Mouse (Mus musculus) hindbrain, embryonic 16.5 days (tissue): ENCODE measurements around the gene Hs6st1. TPM values are rescaled to one million over a fixed set of nuclear protein-coding genes. Genes with fewer than 3 reads are reported as not detected.

ENCODE experiments used
- ATAC-seq: fragments of 200-750 bp; cut with Nextera tagmentation; 2 replicates; pipeline ENCODE4 v1.8.0; 2017; ENCODE audit warnings: moderate TSS enrichment, moderate library complexity
- H3K27ac ChIP-seq: fragments of 300-500 bp; sonication (generic); 2 replicates; pipeline ENCODE4 v1.5.1; 2014; ENCODE audit warnings: low read depth, mild to moderate bottlenecking, control low read depth, low read length, moderate library complexity
- H3K27me3 ChIP-seq: fragments of 300-500 bp; sonication (generic); replicated peaks from 2 replicates; pipeline ENCODE4 v1.6.1; 2014; ENCODE audit warnings: low read length; ENCODE audit not compliant: control insufficient read depth, insufficient read depth
- H3K36me3 ChIP-seq: fragments of 300-500 bp; sonication (generic); 2 replicates; pipeline ENCODE4 v1.6.1; 2014; ENCODE audit warnings: mild to moderate bottlenecking, low read length, moderate library complexity, mixed read lengths; ENCODE audit not compliant: control insufficient read depth, insufficient read depth
- H3K4me1 ChIP-seq: fragments of 300-500 bp; sonication (generic); 2 replicates; pipeline ENCODE4 v1.6.1; 2014; ENCODE audit warnings: low read depth, low read length; ENCODE audit not compliant: control insufficient read depth, insufficient read depth
- H3K4me2 ChIP-seq: fragments of 300-500 bp; sonication (generic); 2 replicates; pipeline ENCODE4 v1.6.1; 2014; ENCODE audit warnings: mild to moderate bottlenecking, low read length, control low read depth, moderate library complexity
- H3K4me3 ChIP-seq: fragments of 300-500 bp; sonication (generic); 2 replicates; pipeline ENCODE4 v1.5.1; 2014; ENCODE audit warnings: mild to moderate bottlenecking, low read length, control low read depth, moderate library complexity
- H3K9ac ChIP-seq: fragments of 300-500 bp; sonication (generic); 2 replicates; pipeline ENCODE4 v1.6.1; 2014; ENCODE audit warnings: low read depth, mild to moderate bottlenecking, control low read depth, low read length, moderate library complexity
- H3K9me3 ChIP-seq: fragments of 300-500 bp; sonication (generic); 2 replicates; pipeline ENCODE4 v1.6.1; 2014; ENCODE audit warnings: mild to moderate bottlenecking, low read length, moderate library complexity; ENCODE audit not compliant: control insufficient read depth
- WGBS: fragments of 180-500 bp; shearing (Covaris S2); extraction: QIAGEN DNeasy Blood & Tissue Kit; methylation state at CpG from one replicate; pipeline ENCODE4 v1.1.7; 2014; 5-methylcytosine and 5-hydroxymethylcytosine counted together
- polyA plus RNA-seq: library from polyadenylated mRNA; unstranded; fragments of >200 nt; fragmentation: Nextera tagmentation; extraction: Ambion mirVana; gene quantifications from 2 replicates; pipeline ENCODE4 v1.2.1, GENCODE M21; 2015

Hs6st1 gene
- polyA plus RNA-seq, 1 experiment from 2014 or later, result 11.7 TPM

DNA sequence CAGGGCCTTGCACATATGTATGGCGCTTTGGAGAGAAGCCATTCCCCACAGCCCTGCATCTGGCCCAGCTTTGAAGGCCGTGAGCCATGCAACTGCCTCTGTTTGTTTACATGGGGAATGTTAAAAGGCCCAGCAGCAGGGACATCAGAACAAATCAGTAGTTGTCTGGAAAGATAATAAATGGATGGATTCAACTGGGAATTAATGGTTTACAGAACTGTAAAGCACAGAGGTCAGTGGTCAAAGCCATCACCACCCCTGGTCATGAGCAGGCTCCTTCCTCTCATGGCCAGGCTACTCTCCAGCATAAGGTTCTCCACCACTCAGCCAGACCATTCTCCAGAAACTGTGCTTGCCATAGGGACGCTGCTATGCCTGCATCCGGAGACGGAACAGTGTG, 7.5 kb downstream of the Hs6st1 start:
- Histone ChIP-seq H3K4me1 (peaks cover 64% of the 10 kb centered on the region), H3K36me3 (no peaks in the 10 kb centered on the region), H3K4me3 (no peak overlapping the region), H3K4me2 (no peak overlapping the region), H3K27ac (no peak overlapping the region), H3K9ac (no peak overlapping the region), H3K27me3 (no peaks in the 10 kb centered on the region), H3K9me3 (no peaks in the 10 kb centered on the region)
- 76% methylated on average over 5 of the region's 5 CpGs for WGBS
- no peak for ATAC-seq

- 34% methylated on average over 6 of the region's 6 CpGs for WGBS
- no peak for ATAC-seq
- peaks cover 50% of the 10 kb centered on the region for H3K4me1 ChIP-seq
- H3K4me3 ChIP-seq, result no peak overlapping the region
- H3K4me2 ChIP-seq, result no peak overlapping the region
- H3K9me3 ChIP-seq, result no peaks in the 10 kb centered on the region
- no peaks in the 10 kb centered on the region for H3K27me3 ChIP-seq
- no peaks in the 10 kb centered on the region for H3K36me3 ChIP-seq
- H3K27ac ChIP-seq, result no peak overlapping the region
- H3K9ac ChIP-seq, result no peak overlapping the region
Observed at GRCm38 (mm10) chr1:36077084-36077483, 8.9 kb downstream of the Hs6st1 start.

GRCm38 (mm10) chr1:36078250-36078649, 10.1 kb downstream of the Hs6st1 start:
- Histone ChIP-seq H3K9ac (no peak overlapping the region), H3K4me2 (no peak overlapping the region), H3K9me3 (no peaks in the 10 kb centered on the region), H3K27ac (no peak overlapping the region), H3K36me3 (no peaks in the 10 kb centered on the region), H3K4me3 (no peak overlapping the region), H3K4me1 (peaks cover 38% of the 10 kb centered on the region), H3K27me3 (no peaks in the 10 kb centered on the region)
- ATAC-seq, result no peak
- WGBS, result 92% methylated on average over 1 of the region's 1 CpGs

GRCm38 (mm10) chr1:36079679-36080078, 11.5 kb downstream of the Hs6st1 start:
- no peak for ATAC-seq
- Histone ChIP-seq H3K9ac (no peak overlapping the region), H3K27me3 (no peaks in the 10 kb centered on the region), H3K27ac (no peak overlapping the region), H3K4me3 (no peak overlapping the region), H3K9me3 (no peaks in the 10 kb centered on the region), H3K4me1 (peaks cover 28% of the 10 kb centered on the region), H3K36me3 (no peaks in the 10 kb centered on the region), H3K4me2 (no peak overlapping the region)
- WGBS, result 70% methylated on average over 8 of the region's 8 CpGs

GRCm38 (mm10) chr1:36080974-36081373, 12.8 kb downstream of the Hs6st1 start:
- H3K36me3 ChIP-seq, result peaks cover 6% of the 10 kb centered on the region
- ATAC-seq, result no peak
- H3K27me3 ChIP-seq, result no peaks in the 10 kb centered on the region
- H3K9me3 ChIP-seq, result no peaks in the 10 kb centered on the region
- H3K4me3 ChIP-seq, result no peak overlapping the region
- H3K9ac ChIP-seq, result no peak overlapping the region
- H3K4me1 ChIP-seq, result peaks cover 19% of the 10 kb centered on the region
- 65% methylated on average over 5 of the region's 5 CpGs for WGBS
- no peak overlapping the region for H3K4me2 ChIP-seq
- no peak overlapping the region for H3K27ac ChIP-seq

DNA sequence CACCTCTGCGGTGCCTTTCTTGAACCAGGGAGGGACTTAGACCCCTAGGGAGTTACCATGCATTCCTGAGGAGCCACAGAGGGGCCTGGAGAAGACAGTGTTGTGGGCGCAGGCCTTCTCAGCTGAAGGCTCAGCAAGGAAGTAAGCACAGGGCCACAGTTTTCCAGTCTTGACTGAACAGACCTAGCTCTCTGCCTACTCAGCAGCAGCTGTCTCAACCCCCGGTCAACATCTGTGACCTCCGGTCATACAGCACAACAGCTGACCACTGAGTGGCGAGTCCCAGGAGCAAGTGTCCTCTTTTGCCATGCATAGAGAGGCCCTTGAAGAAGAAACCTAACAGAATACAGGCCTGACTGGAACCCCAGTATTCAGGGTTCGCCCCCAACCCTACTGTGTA, 14.0 kb downstream of the Hs6st1 start:
- no peaks in the 10 kb centered on the region for H3K27me3 ChIP-seq
- peaks cover 6% of the 10 kb centered on the region for H3K36me3 ChIP-seq
- H3K4me1 ChIP-seq, result peaks cover 8% of the 10 kb centered on the region
- no peak overlapping the region for H3K9ac ChIP-seq
- no peak overlapping the region for H3K4me3 ChIP-seq
- H3K4me2 ChIP-seq, result no peak overlapping the region
- no peak for ATAC-seq
- 95% methylated on average over 6 of the region's 6 CpGs for WGBS
- H3K27ac ChIP-seq, result no peak overlapping the region
- no peaks in the 10 kb centered on the region for H3K9me3 ChIP-seq

DNA sequence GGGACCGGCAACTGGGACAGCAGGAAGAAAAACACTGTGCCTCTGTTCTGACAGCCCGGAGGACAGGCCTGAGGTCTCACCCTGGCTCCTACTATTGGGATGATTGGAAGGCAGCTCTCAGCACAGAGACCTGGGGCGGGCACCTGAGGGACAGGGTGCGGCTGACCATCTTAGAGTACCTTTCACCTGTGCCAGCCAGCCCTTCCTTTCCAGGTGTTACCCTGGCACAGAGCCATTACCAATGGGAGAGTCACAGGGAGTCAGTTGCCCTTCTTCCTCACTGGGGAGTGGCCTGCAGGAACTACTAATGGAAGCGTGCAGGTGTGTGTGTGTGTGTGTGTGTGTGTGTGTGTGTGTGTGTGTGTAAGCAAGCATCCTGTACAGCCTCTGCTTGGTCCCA, 15.4 kb downstream of the Hs6st1 start:
- H3K27ac ChIP-seq, result no peak overlapping the region
- no peak overlapping the region for H3K4me2 ChIP-seq
- peaks cover 9% of the 10 kb centered on the region for H3K4me1 ChIP-seq
- no peaks in the 10 kb centered on the region for H3K9me3 ChIP-seq
- 95% methylated on average over 5 of the region's 5 CpGs for WGBS
- no peak overlapping the region for H3K4me3 ChIP-seq
- H3K27me3 ChIP-seq, result no peaks in the 10 kb centered on the region
- ATAC-seq, result no peak
- H3K9ac ChIP-seq, result no peak overlapping the region
- H3K36me3 ChIP-seq, result peaks cover 6% of the 10 kb centered on the region

- Histone ChIP-seq H3K27me3 (no peaks in the 10 kb centered on the region), H3K27ac (no peak overlapping the region), H3K4me1 (peaks cover 16% of the 10 kb centered on the region), H3K36me3 (peaks cover 6% of the 10 kb centered on the region), H3K4me2 (no peak overlapping the region), H3K4me3 (no peak overlapping the region), H3K9me3 (no peaks in the 10 kb centered on the region), H3K9ac (no peak overlapping the region)
- no peak for ATAC-seq
- 88% methylated on average over 5 of the region's 5 CpGs for WGBS
Observed at GRCm38 (mm10) chr1:36085069-36085468, 16.9 kb downstream of the Hs6st1 start.

DNA sequence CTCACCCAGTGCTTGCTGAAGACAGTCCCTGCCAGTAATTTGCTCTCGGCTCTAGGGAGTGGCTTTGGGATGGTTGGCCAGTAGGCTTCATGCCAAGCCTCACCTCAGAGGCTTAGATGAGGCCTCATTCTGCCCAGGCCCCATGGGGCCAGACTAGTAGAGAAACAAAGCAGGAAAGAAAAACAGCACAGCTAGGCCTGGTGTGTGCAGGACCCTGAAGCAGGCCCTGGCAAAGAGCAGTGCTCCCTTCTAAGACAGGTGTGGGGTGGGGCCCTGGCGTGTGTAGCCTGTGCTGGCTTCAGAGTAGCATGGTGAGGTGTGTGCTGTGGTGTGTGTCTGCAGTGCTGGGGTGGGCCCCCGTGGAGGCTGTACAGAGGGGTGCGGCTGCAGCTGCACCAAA, 20.2 kb downstream of the Hs6st1 start:
- H3K36me3 ChIP-seq, result peaks cover 6% of the 10 kb centered on the region
- no peak overlapping the region for H3K4me2 ChIP-seq
- H3K27ac ChIP-seq, result no peak overlapping the region; the same call in 1 of the 2 replicates
- no peaks in the 10 kb centered on the region for H3K9me3 ChIP-seq
- H3K4me1 ChIP-seq, result peaks cover 23% of the 10 kb centered on the region
- H3K9ac ChIP-seq, result peak overlapping the region; percentile 7; the same call in 1 of the 2 replicates
- 58% methylated on average over 4 of the region's 4 CpGs for WGBS
- ATAC-seq, result peak; percentile 28
- no peaks in the 10 kb centered on the region for H3K27me3 ChIP-seq
- no peak overlapping the region for H3K4me3 ChIP-seq

DNA sequence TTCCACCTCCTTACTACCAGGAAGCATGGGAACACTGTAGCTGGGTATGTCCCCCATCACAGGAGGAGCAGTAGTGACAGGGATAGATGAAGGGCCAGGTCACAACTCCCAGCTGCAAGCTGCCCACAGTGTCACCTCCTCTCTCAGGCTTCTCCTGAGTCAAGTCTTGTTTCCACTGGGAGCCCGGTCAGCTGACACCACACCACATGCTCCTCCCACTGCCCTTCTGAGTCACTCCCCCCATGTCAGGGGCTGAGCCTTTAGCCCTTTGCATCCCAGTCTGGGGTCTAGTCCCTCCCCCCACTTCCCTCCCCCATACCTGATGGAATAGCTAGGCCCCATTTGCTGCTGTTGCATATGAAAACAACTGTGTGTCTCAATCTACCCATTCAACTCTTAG, 21.3 kb downstream of the Hs6st1 start:
- Histone ChIP-seq H3K27ac (0 out of 2 replicates have a peak overlapping the region, but pooled peaks have one; percentile 1), H3K9ac (peak overlapping the region; percentile 1; the same call in 1 of the 2 replicates), H3K4me3 (no peak overlapping the region), H3K36me3 (peaks cover 9% of the 10 kb centered on the region), H3K9me3 (no peaks in the 10 kb centered on the region), H3K4me2 (no peak overlapping the region), H3K4me1 (peaks cover 23% of the 10 kb centered on the region), H3K27me3 (no peaks in the 10 kb centered on the region)
- 50% methylated on average over 1 of the region's 1 CpGs for WGBS
- ATAC-seq, result 0 out of 2 replicates have a peak, but pooled peaks have one; percentile 9
